Mouse (Mus musculus) C2C12 (cell line): ENCODE measurements around the gene S1pr5.

ENCODE experiments used
- CTCF ChIP-seq: IDR thresholded peaks from one replicate; pipeline ENCODE4 v1.5.1; 2011; ENCODE audit not compliant: control insufficient read depth, insufficient read depth, insufficient read length
- MAX ChIP-seq: IDR thresholded peaks from one replicate; pipeline ENCODE4 v1.6.1; 2011; ENCODE audit warnings: mild to moderate bottlenecking, control low read depth
- USF1 ChIP-seq: IDR thresholded peaks from one replicate; pipeline ENCODE4 v1.6.1; 2011; ENCODE audit warnings: low read depth, mild to moderate bottlenecking, control low read depth, moderate library complexity

GRCm38 (mm10) chr9:21236991-21237367 lies 11.3 kb downstream of the S1pr5 start:
- no peak for TF ChIP-seq CTCF
- TF ChIP-seq MAX: no peak
- TF ChIP-seq USF1: no peak
